Mouse (Mus musculus) lung, embryonic 16.5 days (tissue): ENCODE results near the gene Smpd4. TPM values are rescaled to one million over a fixed set of nuclear protein-coding genes. Genes with fewer than 3 reads are reported as not detected.

ENCODE experiments used
- ATAC-seq: fragments of 200-750 bp; cut with Nextera tagmentation; 2 replicates; pipeline ENCODE4 v1.8.0; 2017; ENCODE audit warnings: low read depth, mild to moderate bottlenecking, moderate library complexity
- H3K27ac ChIP-seq: fragments of 300-500 bp; sonication (generic); 2 replicates; pipeline ENCODE4 v1.5.1; 2014; ENCODE audit warnings: mild to moderate bottlenecking, control low read depth, low read length
- H3K27me3 ChIP-seq: fragments of 300-500 bp; sonication (generic); 2 replicates; pipeline ENCODE4 v1.6.1; 2014; ENCODE audit warnings: low read depth, low read length, mixed read lengths; ENCODE audit not compliant: control insufficient read depth, insufficient read depth
- H3K36me3 ChIP-seq: fragments of 300-500 bp; sonication (generic); 2 replicates; pipeline ENCODE4 v1.6.1; 2014; ENCODE audit warnings: low read length; ENCODE audit not compliant: control insufficient read depth, insufficient read depth
- H3K4me1 ChIP-seq: fragments of 300-500 bp; sonication (generic); replicated peaks from 2 replicates; pipeline ENCODE4 v1.6.1; 2014; ENCODE audit warnings: low read length, mixed read lengths; ENCODE audit not compliant: control insufficient read depth, insufficient read depth
- H3K4me2 ChIP-seq: fragments of 300-500 bp; sonication (generic); 2 replicates; pipeline ENCODE4 v1.6.1; 2014; ENCODE audit warnings: low read depth, low read length, control low read depth
- H3K4me3 ChIP-seq: fragments of 300-500 bp; sonication (generic); 2 replicates; pipeline ENCODE4 v1.5.1; 2014; ENCODE audit warnings: mild to moderate bottlenecking, low read length, control low read depth
- H3K9ac ChIP-seq: fragments of 300-500 bp; sonication (generic); 2 replicates; pipeline ENCODE4 v1.6.1; 2014; ENCODE audit warnings: low read length, control low read depth
- H3K9me3 ChIP-seq: fragments of 300-500 bp; sonication (generic); 2 replicates; pipeline ENCODE4 v1.6.1; 2016; ENCODE audit warnings: low read length; ENCODE audit not compliant: control insufficient read depth
- WGBS: fragments of 180-500 bp; shearing (Covaris S2); extraction: QIAGEN DNeasy Blood & Tissue Kit; methylation state at CpG from one replicate; pipeline ENCODE4 v1.1.7; 2014; 5-methylcytosine and 5-hydroxymethylcytosine counted together
- polyA plus RNA-seq: library from polyadenylated mRNA; unstranded; fragments of >200 nt; fragmentation: Nextera tagmentation; extraction: Ambion mirVana; gene quantifications from 2 replicates; pipeline ENCODE4 v1.2.1, GENCODE M21; 2015

The Smpd4 gene
- polyA plus RNA-seq, 1 experiment from 2014 or later = 34.3 TPM

- Histone ChIP-seq H3K9me3 (no peaks in the 10 kb centered on the region), H3K27me3 (no peaks in the 10 kb centered on the region), H3K27ac (no peak overlapping the region), H3K4me1 (peaks cover 9% of the 10 kb centered on the region), H3K9ac (no peak overlapping the region), H3K4me2 (no peak overlapping the region), H3K36me3 (peaks cover 42% of the 10 kb centered on the region), H3K4me3 (no peak overlapping the region)
- WGBS = 90% methylated on average over 4 of the region's 4 CpGs
- no peak for ATAC-seq
Observed at GRCm38 (mm10) chr16:17643437-17643990, 24.4 kb downstream of the Smpd4 start.

GRCm38 (mm10) chr16:17646310-17647114 is 27.4 kb downstream of the Smpd4 start, which contains the start of gene Ccdc74a:
Ccdc74a (plus strand) TSS chr16:17646470.
- ATAC-seq = peak; percentile 97
- H3K27ac ChIP-seq = peak within 1 kb of the TSS; percentile 20
- WGBS = 2% methylated on average over 57 of the region's 65 CpGs
- peak within 1 kb of the TSS; percentile 58 for H3K4me3 ChIP-seq
- no peaks in the 10 kb centered on the region for H3K27me3 ChIP-seq
- H3K36me3 ChIP-seq = peaks cover 18% of the 10 kb centered on the region
- H3K4me1 ChIP-seq = peaks cover 9% of the 10 kb centered on the region
- peak within 1 kb of the TSS; percentile 94 for H3K4me2 ChIP-seq
- no peaks in the 10 kb centered on the region for H3K9me3 ChIP-seq
- peak within 1 kb of the TSS; percentile 72 for H3K9ac ChIP-seq

- no peaks in the 10 kb centered on the region for H3K27me3 ChIP-seq
- H3K4me2 ChIP-seq = peak overlapping the region; percentile 94
- H3K9ac ChIP-seq = peak overlapping the region; percentile 72; the same call in 1 of the 2 replicates
- H3K36me3 ChIP-seq = peaks cover 19% of the 10 kb centered on the region
- no peak overlapping the region for H3K27ac ChIP-seq
- H3K4me3 ChIP-seq = peak overlapping the region; percentile 58; the same call in 1 of the 2 replicates
- no peak for ATAC-seq
- peaks cover 9% of the 10 kb centered on the region for H3K4me1 ChIP-seq
- WGBS = 21% methylated on average over 1 of the region's 1 CpGs
- no peaks in the 10 kb centered on the region for H3K9me3 ChIP-seq
Observed at GRCm38 (mm10) chr16:17647156-17647555, 28.0 kb downstream of the Smpd4 start.

- peaks cover 16% of the 10 kb centered on the region for H3K36me3 ChIP-seq
- 71% methylated on average over 10 of the region's 10 CpGs for WGBS
Observed at GRCm38 (mm10) chr16:17647566-17648340, 28.6 kb downstream of the Smpd4 start.

GRCm38 (mm10) chr16:17649925-17650605 is 30.9 kb downstream of the Smpd4 start:
- H3K4me2 ChIP-seq = no peak overlapping the region
- no peaks in the 10 kb centered on the region for H3K27me3 ChIP-seq
- no peaks in the 10 kb centered on the region for H3K9me3 ChIP-seq
- 84% methylated on average over 16 of the region's 16 CpGs for WGBS
- no peak overlapping the region for H3K9ac ChIP-seq
- H3K27ac ChIP-seq = no peak overlapping the region
- ATAC-seq = no peak
- no peak overlapping the region for H3K4me3 ChIP-seq
- H3K4me1 ChIP-seq = peaks cover 9% of the 10 kb centered on the region
- peaks cover 25% of the 10 kb centered on the region for H3K36me3 ChIP-seq

More at GRCm38 (mm10) chr16:17647566-17648340, 28.6 kb downstream of the Smpd4 start:
- Histone ChIP-seq H3K27ac (no peak overlapping the region), H3K9ac (no peak overlapping the region), H3K4me2 (no peak overlapping the region), H3K4me1 (peaks cover 9% of the 10 kb centered on the region), H3K4me3 (no peak overlapping the region), H3K9me3 (no peaks in the 10 kb centered on the region), H3K27me3 (no peaks in the 10 kb centered on the region)
- ATAC-seq = no peak

- Histone ChIP-seq H3K9ac (no peak overlapping the region), H3K4me2 (no peak overlapping the region), H3K27me3 (no peaks in the 10 kb centered on the region), H3K4me3 (no peak overlapping the region), H3K9me3 (no peaks in the 10 kb centered on the region), H3K27ac (no peak overlapping the region), H3K36me3 (peaks cover 28% of the 10 kb centered on the region), H3K4me1 (peaks cover 9% of the 10 kb centered on the region)
- 96% methylated on average over 1 of the region's 1 CpGs for WGBS
- ATAC-seq = no peak
Observed at GRCm38 (mm10) chr16:17650711-17651110, 31.6 kb downstream of the Smpd4 start.

- 86% methylated on average over 4 of the region's 4 CpGs for WGBS
- H3K9ac ChIP-seq = no peak overlapping the region
- H3K9me3 ChIP-seq = no peaks in the 10 kb centered on the region
- H3K27ac ChIP-seq = no peak overlapping the region
- no peaks in the 10 kb centered on the region for H3K4me1 ChIP-seq
- no peak overlapping the region for H3K4me3 ChIP-seq
- H3K27me3 ChIP-seq = no peaks in the 10 kb centered on the region
- H3K36me3 ChIP-seq = peaks cover 28% of the 10 kb centered on the region
- H3K4me2 ChIP-seq = no peak overlapping the region
- ATAC-seq = no peak
Observed at GRCm38 (mm10) chr16:17652607-17653006, 33.5 kb downstream of the Smpd4 start.

- Histone ChIP-seq H3K27me3 (no peaks in the 10 kb centered on the region), H3K9me3 (no peaks in the 10 kb centered on the region), H3K36me3 (peaks cover 28% of the 10 kb centered on the region), H3K27ac (no peak overlapping the region), H3K4me2 (no peak overlapping the region), H3K9ac (no peak overlapping the region), H3K4me1 (no peaks in the 10 kb centered on the region), H3K4me3 (no peak overlapping the region)
- 88% methylated on average over 5 of the region's 5 CpGs for WGBS
- ATAC-seq = no peak
Observed at GRCm38 (mm10) chr16:17653601-17654000, 34.4 kb downstream of the Smpd4 start.
